Mouse (Mus musculus) embryonic facial prominence, embryonic 10.5 days (tissue): ENCODE measurements around the gene Ttll9. TPM values are rescaled to one million over a fixed set of nuclear protein-coding genes. Genes with fewer than 3 reads are reported as not detected.

Experiments used
- DNase-seq: peaks from one replicate; pipeline ENCODE4 v3.0.0-alpha.2; 2017; ENCODE audit warnings: low spot score
- H3K27ac ChIP-seq: fragments of 300-500 bp; sonication (generic); replicated peaks from 2 replicates; pipeline ENCODE4 v1.5.1; 2016; ENCODE audit warnings: mild to moderate bottlenecking
- H3K27me3 ChIP-seq: fragments of 300-500 bp; sonication (generic); replicated peaks from 2 replicates; pipeline ENCODE4 v1.6.1; 2016; ENCODE audit warnings: low read depth, mild to moderate bottlenecking; ENCODE audit not compliant: poor library complexity, severe bottlenecking
- H3K36me3 ChIP-seq: fragments of 300-500 bp; sonication (generic); replicated peaks from 2 replicates; pipeline ENCODE4 v1.6.1; 2016; ENCODE audit warnings: mild to moderate bottlenecking, moderate library complexity
- H3K4me1 ChIP-seq: fragments of 300-500 bp; sonication (generic); 2 replicates; pipeline ENCODE4 v1.6.1; 2016
- H3K4me3 ChIP-seq: fragments of 300-500 bp; sonication (generic); 2 replicates; pipeline ENCODE4 v1.5.1; 2016; ENCODE audit warnings: mild to moderate bottlenecking, moderate library complexity
- H3K9me3 ChIP-seq: fragments of 300-500 bp; sonication (generic); 2 replicates; pipeline ENCODE4 v1.6.1; 2016; ENCODE audit warnings: mild to moderate bottlenecking
- WGBS: fragments of 180-500 bp; shearing (Covaris S2); methylation state at CpG from one replicate; pipeline ENCODE4 v1.1.7; 2016; 5-methylcytosine and 5-hydroxymethylcytosine counted together
- polyA plus RNA-seq: library from polyadenylated mRNA; unstranded; fragments of >200 nt; fragmentation: Nextera tagmentation; extraction: Ambion mirVana; gene quantifications from 2 replicates; pipeline ENCODE4 v1.2.1, GENCODE M21; 2016

The Ttll9 gene
- polyA plus RNA-seq, 1 experiment from 2014 or later, result 1.3 TPM

DNA sequence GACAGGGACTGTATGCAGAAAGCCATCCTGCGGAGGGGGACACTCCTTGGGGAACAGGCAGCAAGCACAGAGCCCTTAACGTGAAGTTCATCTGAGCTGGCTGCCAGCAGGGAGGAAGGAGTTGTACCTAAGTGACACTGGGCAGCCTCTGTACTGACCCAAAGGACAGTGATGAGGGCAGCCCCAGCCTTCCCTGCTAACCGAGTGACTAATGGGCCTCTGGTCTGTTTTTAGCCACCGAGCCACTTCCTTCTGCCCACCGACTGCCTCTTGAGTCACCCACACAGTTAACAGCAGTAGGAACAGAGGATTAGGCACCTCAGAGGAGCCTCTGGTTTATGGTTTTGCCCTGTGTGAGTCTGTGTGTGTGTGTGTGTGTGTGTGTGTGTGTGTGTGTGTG is 34.9 kb upstream of the Ttll9 start:
- Histone ChIP-seq H3K9me3 (no peaks in the 10 kb centered on the region), H3K4me1 (peaks cover 94% of the 10 kb centered on the region), H3K36me3 (no peaks in the 10 kb centered on the region), H3K27ac (peak overlapping the region; percentile 90), H3K27me3 (peaks cover 7% of the 10 kb centered on the region; the same call in 1 of the 2 replicates), H3K4me3 (no peak overlapping the region)
- WGBS, result 53% methylated on average over 5 of the region's 5 CpGs
- DNase-seq, result no peak

- H3K27me3 ChIP-seq, result peaks cover 7% of the 10 kb centered on the region; the same call in 1 of the 2 replicates
- DNase-seq, result no peak
- peak overlapping the region; percentile 90 for H3K27ac ChIP-seq
- peaks cover 94% of the 10 kb centered on the region for H3K4me1 ChIP-seq
- no peaks in the 10 kb centered on the region for H3K9me3 ChIP-seq
- H3K36me3 ChIP-seq, result no peaks in the 10 kb centered on the region
- no peak overlapping the region for H3K4me3 ChIP-seq
- 47% methylated on average over 14 of the region's 14 CpGs for WGBS
Measured at GRCm38 (mm10) chr2:152928219-152928987, 33.9 kb upstream of the Ttll9 start.

DNA sequence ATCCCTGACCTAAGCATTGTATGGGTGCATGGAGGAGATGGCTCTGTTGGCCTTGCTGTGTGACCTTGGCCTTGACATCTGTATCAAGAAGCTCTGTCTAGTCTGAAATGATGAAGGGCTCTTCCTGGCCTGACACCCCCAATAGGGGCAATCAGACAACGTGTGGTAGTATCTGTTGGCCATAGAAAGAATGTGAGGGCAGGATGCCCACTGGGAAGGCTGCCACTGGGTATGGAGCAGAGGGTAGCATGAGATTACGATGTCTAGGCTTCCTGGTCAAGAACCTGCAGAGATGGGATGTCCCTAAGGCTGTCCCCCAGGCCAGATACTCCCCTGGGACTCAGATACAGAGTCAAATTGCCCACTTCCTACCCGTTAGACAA is 33.3 kb upstream of the Ttll9 start:
- DNase-seq, result no peak
- H3K4me1 ChIP-seq, result peaks cover 92% of the 10 kb centered on the region
- H3K36me3 ChIP-seq, result no peaks in the 10 kb centered on the region
- H3K27me3 ChIP-seq, result peaks cover 7% of the 10 kb centered on the region; the same call in 1 of the 2 replicates
- H3K4me3 ChIP-seq, result no peak overlapping the region
- H3K27ac ChIP-seq, result no peak overlapping the region; the same call in 1 of the 2 replicates
- no peaks in the 10 kb centered on the region for H3K9me3 ChIP-seq
- 84% methylated on average over 3 of the region's 3 CpGs for WGBS

DNA sequence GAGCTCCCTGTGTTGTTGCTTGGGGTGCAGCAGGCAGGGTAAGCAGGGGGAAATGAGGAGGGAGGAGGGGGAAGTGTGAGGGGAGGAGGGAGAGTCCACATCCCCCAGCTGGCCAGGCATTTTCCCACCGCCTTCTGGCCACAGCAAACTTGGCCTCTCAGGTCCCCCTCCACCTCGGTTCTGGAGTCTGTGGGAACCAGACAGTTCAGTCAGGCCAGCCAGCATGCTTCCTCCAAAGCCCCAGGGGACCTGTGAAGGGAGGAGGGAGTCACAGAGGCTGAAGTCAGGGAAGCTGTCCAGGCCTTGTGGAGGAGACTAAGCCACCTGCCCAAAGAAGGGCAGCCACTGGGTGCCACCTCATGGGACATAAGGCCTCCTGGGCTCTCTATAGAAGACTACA is 32.0 kb upstream of the Ttll9 start:
- H3K27ac ChIP-seq, result peak overlapping the region; percentile 63
- no peak overlapping the region for H3K4me3 ChIP-seq
- no peak for DNase-seq
- peaks cover 83% of the 10 kb centered on the region for H3K4me1 ChIP-seq
- H3K36me3 ChIP-seq, result no peaks in the 10 kb centered on the region
- H3K27me3 ChIP-seq, result peaks cover 8% of the 10 kb centered on the region; the same call in 1 of the 2 replicates
- H3K9me3 ChIP-seq, result no peaks in the 10 kb centered on the region
- 40% methylated on average over 2 of the region's 2 CpGs for WGBS

GRCm38 (mm10) chr2:152931456-152932160 is 30.7 kb upstream of the Ttll9 start:
- WGBS, result 73% methylated on average over 12 of the region's 12 CpGs
- peak overlapping the region; percentile 44; the same call in 1 of the 2 replicates for H3K27ac ChIP-seq
- peaks cover 73% of the 10 kb centered on the region for H3K4me1 ChIP-seq

GRCm38 (mm10) chr2:152933048-152933447 is 29.2 kb upstream of the Ttll9 start, which contains the start of gene Foxs1:
TSS of gene Foxs1 (minus strand) at chr2:152933208.
- Histone ChIP-seq H3K9me3 (no peaks in the 10 kb centered on the region), H3K27me3 (peaks cover 22% of the 10 kb centered on the region), H3K4me1 (peaks cover 58% of the 10 kb centered on the region), H3K4me3 (no peak within 1 kb of the TSS), H3K27ac (peak within 1 kb of the TSS; percentile 44), H3K36me3 (no peaks in the 10 kb centered on the region)
- no peak for DNase-seq
- WGBS, result 43% methylated on average over 9 of the region's 9 CpGs

More at GRCm38 (mm10) chr2:152931456-152932160, 30.7 kb upstream of the Ttll9 start:
- H3K27me3 ChIP-seq, result peaks cover 21% of the 10 kb centered on the region
- H3K4me3 ChIP-seq, result no peak overlapping the region
- no peaks in the 10 kb centered on the region for H3K9me3 ChIP-seq
- no peak for DNase-seq
- no peaks in the 10 kb centered on the region for H3K36me3 ChIP-seq

GRCm38 (mm10) chr2:152933614-152934013 is 28.7 kb upstream of the Ttll9 start:
- no peaks in the 10 kb centered on the region for H3K9me3 ChIP-seq
- whole genome bisulfite sequencing, result 22% methylated on average over 5 of the region's 5 CpGs
- peak; percentile 74 for DNase-seq
- peaks cover 53% of the 10 kb centered on the region for H3K4me1 ChIP-seq
- H3K4me3 ChIP-seq, result no peak overlapping the region
- H3K36me3 ChIP-seq, result no peaks in the 10 kb centered on the region
- peak overlapping the region; percentile 10; the same call in 1 of the 2 replicates for H3K27ac ChIP-seq
- peaks cover 28% of the 10 kb centered on the region for H3K27me3 ChIP-seq

- H3K36me3 ChIP-seq, result no peaks in the 10 kb centered on the region
- H3K27ac ChIP-seq, result no peak overlapping the region
- no peak overlapping the region for H3K4me3 ChIP-seq
- WGBS, result 16% methylated on average over 4 of the region's 4 CpGs
- peak; percentile 65 for DNase-seq
- H3K27me3 ChIP-seq, result peaks cover 83% of the 10 kb centered on the region
- H3K9me3 ChIP-seq, result no peaks in the 10 kb centered on the region
- H3K4me1 ChIP-seq, result peaks cover 26% of the 10 kb centered on the region
Measured at GRCm38 (mm10) chr2:152939846-152940245, 22.4 kb upstream of the Ttll9 start.

GRCm38 (mm10) chr2:152941106-152941505 is 21.2 kb upstream of the Ttll9 start:
- H3K27me3 ChIP-seq, result peaks cover 86% of the 10 kb centered on the region
- 82% methylated on average over 6 of the region's 6 CpGs for WGBS

DNA sequence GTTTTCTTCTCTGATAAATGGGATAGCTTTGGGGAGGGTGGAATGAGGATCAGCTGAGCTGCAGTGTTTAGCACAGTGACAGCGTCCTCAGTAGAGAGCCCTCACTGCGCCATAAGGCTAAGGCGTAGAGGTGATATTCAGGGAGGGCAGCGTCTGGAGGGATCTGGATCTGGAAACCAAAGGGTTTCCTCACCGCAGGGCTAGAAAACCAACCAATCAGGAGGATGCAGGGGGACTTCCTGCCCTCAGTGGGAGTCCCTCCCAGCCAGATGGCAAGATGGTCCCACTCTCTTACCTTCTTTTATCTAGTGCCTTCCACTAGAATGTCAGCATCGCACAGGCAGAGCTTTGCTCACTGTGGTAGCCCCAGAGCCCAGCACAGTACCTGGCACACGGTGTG is 20.5 kb upstream of the Ttll9 start:
- no peak overlapping the region for H3K4me3 ChIP-seq
- H3K9me3 ChIP-seq, result no peaks in the 10 kb centered on the region
- H3K27ac ChIP-seq, result no peak overlapping the region
- peaks cover 22% of the 10 kb centered on the region for H3K4me1 ChIP-seq
- H3K36me3 ChIP-seq, result no peaks in the 10 kb centered on the region
- 33% methylated on average over 7 of the region's 7 CpGs for WGBS
- peaks cover 87% of the 10 kb centered on the region for H3K27me3 ChIP-seq
- DNase-seq, result no peak

More at GRCm38 (mm10) chr2:152941106-152941505, 21.2 kb upstream of the Ttll9 start:
- Histone ChIP-seq H3K36me3 (no peaks in the 10 kb centered on the region), H3K4me3 (no peak overlapping the region), H3K9me3 (no peaks in the 10 kb centered on the region), H3K27ac (no peak overlapping the region), H3K4me1 (peaks cover 20% of the 10 kb centered on the region)
- no peak for DNase-seq

DNA sequence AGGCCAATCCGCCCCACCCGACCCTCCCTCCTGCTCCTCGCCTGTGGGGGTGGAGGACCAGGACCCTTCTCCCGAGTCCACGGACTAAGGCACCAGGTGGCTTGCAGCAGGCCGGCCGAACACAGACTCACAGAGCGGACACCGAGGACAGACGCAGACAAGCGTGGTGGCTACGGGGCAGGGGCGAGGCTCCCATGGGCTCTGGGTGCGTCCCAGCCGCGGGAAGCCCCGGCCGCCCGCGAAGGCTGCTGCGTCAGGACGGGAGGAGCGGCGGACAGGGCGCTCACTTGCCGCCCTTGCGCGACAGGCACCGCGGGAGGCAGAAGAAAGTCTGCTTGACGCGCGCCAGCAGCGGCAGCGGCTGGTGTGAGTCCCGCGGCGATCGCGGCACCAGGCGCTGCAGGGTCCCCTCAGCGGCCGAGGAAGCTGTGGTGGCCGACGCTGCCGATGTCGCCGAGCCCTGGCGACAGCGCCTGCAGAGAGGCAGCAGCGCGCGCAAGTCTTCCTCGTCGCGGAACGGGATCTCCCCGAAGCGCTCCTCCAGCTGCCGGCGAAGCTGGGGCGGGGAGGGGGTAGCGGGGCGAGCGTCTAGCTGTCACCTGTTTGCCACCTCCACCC is 19.3 kb upstream of the Ttll9 start:
- Histone ChIP-seq H3K4me3 (peak overlapping the region; percentile 60), H3K9me3 (no peaks in the 10 kb centered on the region), H3K27me3 (peaks cover 100% of the 10 kb centered on the region), H3K36me3 (no peaks in the 10 kb centered on the region), H3K4me1 (peaks cover 30% of the 10 kb centered on the region), H3K27ac (peak overlapping the region; percentile 26; the same call in 1 of the 2 replicates)
- WGBS, result 1% methylated on average over 65 of the region's 65 CpGs
- DNase-seq, result peak; percentile 55

DNA sequence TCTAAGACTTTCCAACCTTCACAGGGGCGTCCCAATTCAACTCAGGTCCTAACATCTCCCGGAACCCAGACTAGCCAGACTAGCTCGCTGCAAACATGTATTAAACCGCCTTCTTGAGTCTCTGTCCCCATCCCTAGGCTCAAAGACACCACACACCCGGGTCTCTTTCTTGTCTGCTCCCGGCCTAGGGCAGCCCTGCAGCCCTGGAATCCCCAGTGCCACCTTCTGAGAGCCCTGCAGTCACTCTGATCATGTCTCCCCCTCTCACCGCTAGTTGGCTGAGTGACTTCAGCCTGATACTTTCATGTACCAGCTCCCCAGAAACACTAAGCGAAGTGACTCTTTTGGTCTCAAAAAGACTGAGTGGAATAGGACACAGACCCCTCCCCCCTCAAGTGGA is 18.7 kb upstream of the Ttll9 start:
- peaks cover 100% of the 10 kb centered on the region for H3K27me3 ChIP-seq
- peak overlapping the region; percentile 60 for H3K4me3 ChIP-seq
- no peak overlapping the region for H3K27ac ChIP-seq
- peaks cover 30% of the 10 kb centered on the region for H3K4me1 ChIP-seq
- DNase-seq, result no peak
- WGBS, result 6% methylated on average over 8 of the region's 8 CpGs
- no peaks in the 10 kb centered on the region for H3K36me3 ChIP-seq
- H3K9me3 ChIP-seq, result no peaks in the 10 kb centered on the region
